Mouse (Mus musculus) adrenal gland, postnatal 10 days (tissue): ENCODE results near the gene Krtap3-3. TPM values are rescaled to one million over a fixed set of nuclear protein-coding genes. Genes with fewer than 3 reads are reported as not detected.

Source experiments
- total RNA-seq, 2 experiments: library from RNA; stranded (reverse); gene quantifications; 2 replicates each; pipeline ENCODE4 v1.2.3; 2021

The Krtap3-3 gene
- total RNA-seq, 2 experiments from 2014 or later, result not detected

Other genes starting within 250 kb of the Krtap3-3 start
- gene Krt25, start 227.9 kb downstream of the Krtap3-3 start, total RNA-seq, result under 1 TPM in 1 of 2 experiments, not detected in 1; 0.18 TPM
- gene Krt26, start 212.9 kb downstream of the Krtap3-3 start, total RNA-seq, result not detected
- gene Krt27, start 199.8 kb downstream of the Krtap3-3 start, total RNA-seq, result not detected
- gene Krt28, start 176.0 kb downstream of the Krtap3-3 start, total RNA-seq, result under 1 TPM in 1 of 2 experiments, not detected in 1; 0.21 TPM
- 1 to 10 TPM; 7.0 to 8.2 TPM for gene Krt10, start 161.5 kb downstream of the Krtap3-3 start, total RNA-seq
- gene Krt12, start 128.6 kb downstream of the Krtap3-3 start, total RNA-seq, result not detected
- 1 to 10 TPM; 1.8 to 2.3 TPM for gene Krt20, start 112.7 kb downstream of the Krtap3-3 start, total RNA-seq
- gene Krt23, start 57.7 kb downstream of the Krtap3-3 start, total RNA-seq, result 10 to 100 TPM in 1 of 2 experiments, 1 to 10 TPM in 1; 4.4 to 12.8 TPM
- gene Krt39, start 29.5 kb downstream of the Krtap3-3 start, total RNA-seq, result not detected
- not detected for gene Krt40, start 7.7 kb downstream of the Krtap3-3 start, total RNA-seq
- not detected for gene Krtap3-2, start 6.0 kb upstream of the Krtap3-3 start, total RNA-seq
- not detected for gene Gm11939, start 8.6 kb upstream of the Krtap3-3 start, total RNA-seq
- not detected for gene Krtap3-1, start 15.8 kb upstream of the Krtap3-3 start, total RNA-seq
- not detected for gene Krtap1-5, start 30.2 kb upstream of the Krtap3-3 start, total RNA-seq
- gene Krtap1-4, start 32.8 kb upstream of the Krtap3-3 start, total RNA-seq, result not detected
- gene Krtap1-3, start 40.5 kb upstream of the Krtap3-3 start, total RNA-seq, result not detected
- gene Krtap9-3, start 47.2 kb upstream of the Krtap3-3 start, total RNA-seq, result not detected
- not detected for gene Gm11938, start 52.4 kb upstream of the Krtap3-3 start, total RNA-seq
- gene Gm11937, start 59.3 kb upstream of the Krtap3-3 start, total RNA-seq, result not detected
- gene Krtap2-4, start 64.0 kb upstream of the Krtap3-3 start, total RNA-seq, result not detected
- not detected for gene Gm11562, start 69.6 kb upstream of the Krtap3-3 start, total RNA-seq
- gene Krtap4-1, start 77.4 kb upstream of the Krtap3-3 start, total RNA-seq, result not detected
- gene Krtap4-2, start 84.2 kb upstream of the Krtap3-3 start, total RNA-seq, result not detected
- not detected for gene Krtap4-7, start 93.2 kb upstream of the Krtap3-3 start, total RNA-seq
- gene Gm11555, start 99.4 kb upstream of the Krtap3-3 start, total RNA-seq, result not detected
- not detected for gene Gm11563, start 108.1 kb upstream of the Krtap3-3 start, total RNA-seq
- gene Krtap4-6, start 115.1 kb upstream of the Krtap3-3 start, total RNA-seq, result not detected
- gene Gm14190, start 139.9 kb upstream of the Krtap3-3 start, total RNA-seq, result not detected
- not detected for gene Gm14180, start 183.4 kb upstream of the Krtap3-3 start, total RNA-seq
- not detected for gene Gm11595, start 222.0 kb upstream of the Krtap3-3 start, total RNA-seq
- not detected for gene Krtap4-8, start 229.8 kb upstream of the Krtap3-3 start, total RNA-seq
- gene Krtap4-9, start 234.3 kb upstream of the Krtap3-3 start, total RNA-seq, result not detected
- gene Gm11596, start 242.6 kb upstream of the Krtap3-3 start, total RNA-seq, result not detected
- gene Gm11569, start 248.1 kb upstream of the Krtap3-3 start, total RNA-seq, result not detected